Mouse (Mus musculus): ENCODE measurements around the gene Mvb12b. TPM values are rescaled to one million over a fixed set of nuclear protein-coding genes. Genes with fewer than 3 reads are reported as not detected.
A peak's percentile ranks its signal among the peaks of the same experiment; 100 is the strongest.

The Mvb12b gene
- polyA plus RNA-seq, 1 experiment from 2014 or later, result 18.8 TPM

GRCm38 (mm10) chr2:33705687-33706320, 181.9 kb downstream of the Mvb12b start:
- no peak overlapping the region for H3K4me2 ChIP-seq (replicated peaks; ENCODE audit: low read depth, low read length)
- no peaks in the 10 kb centered on the region for H3K9me3 ChIP-seq (ENCODE audit: control insufficient read depth, low read length)
- H3K27me3 ChIP-seq (ENCODE audit: control insufficient read depth, insufficient read depth, low read length), result peaks cover 23% of the 10 kb centered on the region
- H3K36me3 ChIP-seq (ENCODE audit: control insufficient read depth, insufficient read depth, low read length), result no peaks in the 10 kb centered on the region
- no peak overlapping the region for H3K4me3 ChIP-seq (ENCODE audit: low read length)
- H3K4me1 ChIP-seq (ENCODE audit: control insufficient read depth, insufficient read depth, low read length), result no peaks in the 10 kb centered on the region
- ATAC-seq (ENCODE audit: low FRiP score, low TSS enrichment), result no peak
- H3K9ac ChIP-seq (ENCODE audit: low read depth, low read length), result no peak overlapping the region
- H3K27ac ChIP-seq (ENCODE audit: low read depth, low read length), result no peak overlapping the region
- 28% methylated on average over 16 of the region's 16 CpGs for WGBS

- Histone ChIP-seq H3K27ac (ENCODE audit: low read depth, low read length) (no peak overlapping the region), H3K4me2 (replicated peaks; ENCODE audit: low read depth, low read length) (no peak overlapping the region), H3K27me3 (ENCODE audit: control insufficient read depth, insufficient read depth, low read length) (peaks cover 30% of the 10 kb centered on the region), H3K4me1 (ENCODE audit: control insufficient read depth, insufficient read depth, low read length) (no peaks in the 10 kb centered on the region), H3K9me3 (ENCODE audit: control insufficient read depth, low read length) (no peaks in the 10 kb centered on the region), H3K36me3 (ENCODE audit: control insufficient read depth, insufficient read depth, low read length) (no peaks in the 10 kb centered on the region), H3K9ac (ENCODE audit: low read depth, low read length) (no peak overlapping the region), H3K4me3 (ENCODE audit: low read length) (no peak overlapping the region)
- ATAC-seq (ENCODE audit: low FRiP score, low TSS enrichment), result no peak
- 45% methylated on average over 5 of the region's 5 CpGs for WGBS
Observed at GRCm38 (mm10) chr2:33703286-33703685, 184.5 kb downstream of the Mvb12b start.

DNA sequence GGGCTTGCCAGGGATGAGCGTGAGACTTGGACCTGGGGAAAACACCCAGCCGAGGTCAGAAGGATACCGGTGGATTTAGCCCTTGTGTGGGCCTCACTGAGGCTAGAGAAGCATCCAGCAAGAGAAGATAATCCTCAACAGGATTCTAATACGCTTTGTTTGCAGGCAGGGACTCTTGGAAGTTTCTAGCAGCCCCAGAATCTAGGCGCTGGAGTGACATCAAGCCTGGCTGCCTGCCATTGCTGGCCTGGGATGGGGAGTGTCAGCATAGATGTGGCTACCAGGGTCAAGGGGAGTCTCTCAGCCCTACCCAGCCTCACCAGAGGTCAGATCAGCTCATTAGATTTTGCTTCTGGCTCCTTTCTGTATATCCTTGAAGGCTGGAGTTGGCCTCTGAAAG, 185.0 kb downstream of the Mvb12b start:
- no peak for ATAC-seq (ENCODE audit: low FRiP score, low TSS enrichment)
- Histone ChIP-seq H3K9ac (ENCODE audit: low read depth, low read length) (no peak overlapping the region), H3K27ac (ENCODE audit: low read depth, low read length) (no peak overlapping the region), H3K27me3 (ENCODE audit: control insufficient read depth, insufficient read depth, low read length) (peaks cover 30% of the 10 kb centered on the region), H3K36me3 (ENCODE audit: control insufficient read depth, insufficient read depth, low read length) (no peaks in the 10 kb centered on the region), H3K4me3 (ENCODE audit: low read length) (no peak overlapping the region), H3K4me1 (ENCODE audit: control insufficient read depth, insufficient read depth, low read length) (no peaks in the 10 kb centered on the region), H3K9me3 (ENCODE audit: control insufficient read depth, low read length) (no peaks in the 10 kb centered on the region), H3K4me2 (replicated peaks; ENCODE audit: low read depth, low read length) (no peak overlapping the region)
- WGBS, result 74% methylated on average over 5 of the region's 5 CpGs

DNA sequence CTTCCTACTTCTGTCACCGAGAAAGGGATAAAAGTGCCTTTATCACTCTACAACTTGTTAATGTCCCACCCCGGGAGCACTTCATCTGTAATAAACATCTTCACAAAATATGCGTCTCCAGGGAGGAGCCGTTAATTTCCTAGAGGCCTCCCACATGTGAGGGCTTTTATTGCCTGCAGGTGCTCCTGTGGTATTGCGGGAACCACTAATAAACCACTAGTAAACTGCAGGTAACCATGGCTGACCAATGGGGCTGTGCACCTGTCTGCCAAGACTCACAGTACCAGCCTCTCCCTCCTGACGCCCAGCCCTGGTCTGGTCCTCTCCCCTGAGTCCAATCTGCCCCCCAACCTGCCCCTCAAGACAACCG, 186.3 kb downstream of the Mvb12b start:
- no peaks in the 10 kb centered on the region for H3K4me1 ChIP-seq (ENCODE audit: control insufficient read depth, insufficient read depth, low read length)
- peaks cover 7% of the 10 kb centered on the region for H3K9me3 ChIP-seq (ENCODE audit: control insufficient read depth, low read length)
- H3K9ac ChIP-seq (ENCODE audit: low read depth, low read length), result no peak overlapping the region
- H3K4me2 ChIP-seq (replicated peaks; ENCODE audit: low read depth, low read length), result no peak overlapping the region
- no peak overlapping the region for H3K4me3 ChIP-seq (ENCODE audit: low read length)
- H3K27me3 ChIP-seq (ENCODE audit: control insufficient read depth, insufficient read depth, low read length), result peaks cover 27% of the 10 kb centered on the region
- no peak overlapping the region for H3K27ac ChIP-seq (ENCODE audit: low read depth, low read length)
- no peaks in the 10 kb centered on the region for H3K36me3 ChIP-seq (ENCODE audit: control insufficient read depth, insufficient read depth, low read length)
- WGBS, result 17% methylated on average over 7 of the region's 7 CpGs
- no peak for ATAC-seq (ENCODE audit: low FRiP score, low TSS enrichment)

- ATAC-seq (ENCODE audit: low FRiP score, low TSS enrichment), result peak; percentile 43; the same call in 1 of the 2 replicates
- no peak overlapping the region for H3K4me3 ChIP-seq (ENCODE audit: low read length)
- H3K4me1 ChIP-seq (ENCODE audit: control insufficient read depth, insufficient read depth, low read length), result no peaks in the 10 kb centered on the region
Observed at GRCm38 (mm10) chr2:33700581-33701445, 186.9 kb downstream of the Mvb12b start.

GRCm38 (mm10) chr2:33698898-33699297, 188.8 kb downstream of the Mvb12b start:
- H3K27ac ChIP-seq (ENCODE audit: low read depth, low read length), result no peak overlapping the region
- no peak overlapping the region for H3K4me2 ChIP-seq (replicated peaks; ENCODE audit: low read depth, low read length)
- H3K9me3 ChIP-seq (ENCODE audit: control insufficient read depth, low read length), result peaks cover 9% of the 10 kb centered on the region
- 65% methylated on average over 3 of the region's 3 CpGs for WGBS
- peaks cover 18% of the 10 kb centered on the region for H3K27me3 ChIP-seq (ENCODE audit: control insufficient read depth, insufficient read depth, low read length)
- H3K4me1 ChIP-seq (ENCODE audit: control insufficient read depth, insufficient read depth, low read length), result no peaks in the 10 kb centered on the region
- ATAC-seq (ENCODE audit: low FRiP score, low TSS enrichment), result no peak
- H3K9ac ChIP-seq (ENCODE audit: low read depth, low read length), result no peak overlapping the region
- no peaks in the 10 kb centered on the region for H3K36me3 ChIP-seq (ENCODE audit: control insufficient read depth, insufficient read depth, low read length)
- H3K4me3 ChIP-seq (ENCODE audit: low read length), result no peak overlapping the region

More at GRCm38 (mm10) chr2:33700581-33701445, 186.9 kb downstream of the Mvb12b start:
- Histone ChIP-seq H3K36me3 (ENCODE audit: control insufficient read depth, insufficient read depth, low read length) (no peaks in the 10 kb centered on the region), H3K9ac (ENCODE audit: low read depth, low read length) (no peak overlapping the region), H3K4me2 (replicated peaks; ENCODE audit: low read depth, low read length) (no peak overlapping the region), H3K27me3 (ENCODE audit: control insufficient read depth, insufficient read depth, low read length) (peaks cover 22% of the 10 kb centered on the region), H3K27ac (ENCODE audit: low read depth, low read length) (no peak overlapping the region), H3K9me3 (ENCODE audit: control insufficient read depth, low read length) (peaks cover 9% of the 10 kb centered on the region)
- WGBS, result 18% methylated on average over 15 of the region's 15 CpGs

- Histone ChIP-seq H3K4me2 (replicated peaks; ENCODE audit: low read depth, low read length) (no peak overlapping the region), H3K9me3 (ENCODE audit: control insufficient read depth, low read length) (peaks cover 9% of the 10 kb centered on the region), H3K27me3 (ENCODE audit: control insufficient read depth, insufficient read depth, low read length) (peaks cover 14% of the 10 kb centered on the region), H3K9ac (ENCODE audit: low read depth, low read length) (no peak overlapping the region), H3K4me1 (ENCODE audit: control insufficient read depth, insufficient read depth, low read length) (no peaks in the 10 kb centered on the region), H3K27ac (ENCODE audit: low read depth, low read length) (no peak overlapping the region), H3K4me3 (ENCODE audit: low read length) (no peak overlapping the region), H3K36me3 (ENCODE audit: control insufficient read depth, insufficient read depth, low read length) (no peaks in the 10 kb centered on the region)
- no peak for ATAC-seq (ENCODE audit: low FRiP score, low TSS enrichment)
- 78% methylated on average over 3 of the region's 3 CpGs for WGBS
Observed at GRCm38 (mm10) chr2:33696428-33696827, 191.3 kb downstream of the Mvb12b start.

GRCm38 (mm10) chr2:33693931-33694330, 193.8 kb downstream of the Mvb12b start:
- Histone ChIP-seq H3K27me3 (ENCODE audit: control insufficient read depth, insufficient read depth, low read length) (no peaks in the 10 kb centered on the region), H3K4me1 (ENCODE audit: control insufficient read depth, insufficient read depth, low read length) (no peaks in the 10 kb centered on the region), H3K9ac (ENCODE audit: low read depth, low read length) (no peak overlapping the region), H3K4me3 (ENCODE audit: low read length) (no peak overlapping the region), H3K27ac (ENCODE audit: low read depth, low read length) (no peak overlapping the region), H3K36me3 (ENCODE audit: control insufficient read depth, insufficient read depth, low read length) (no peaks in the 10 kb centered on the region), H3K4me2 (replicated peaks; ENCODE audit: low read depth, low read length) (no peak overlapping the region), H3K9me3 (ENCODE audit: control insufficient read depth, low read length) (peaks cover 9% of the 10 kb centered on the region)
- 81% methylated on average over 3 of the region's 3 CpGs for WGBS
- ATAC-seq (ENCODE audit: low FRiP score, low TSS enrichment), result no peak

- no peak overlapping the region for H3K27ac ChIP-seq (ENCODE audit: low read depth, low read length)
- H3K4me3 ChIP-seq (ENCODE audit: low read length), result no peak overlapping the region
- 28% methylated on average over 9 of the region's 9 CpGs for WGBS
- no peak overlapping the region for H3K9ac ChIP-seq (ENCODE audit: low read depth, low read length)
- 0 out of 2 replicates have a peak, but pooled peaks cover 4% of the 10 kb centered on the region for H3K27me3 ChIP-seq (ENCODE audit: control insufficient read depth, insufficient read depth, low read length)
- H3K36me3 ChIP-seq (ENCODE audit: control insufficient read depth, insufficient read depth, low read length), result no peaks in the 10 kb centered on the region
- H3K4me1 ChIP-seq (ENCODE audit: control insufficient read depth, insufficient read depth, low read length), result no peaks in the 10 kb centered on the region
- H3K4me2 ChIP-seq (replicated peaks; ENCODE audit: low read depth, low read length), result no peak overlapping the region
- peak; percentile 43; the same call in 1 of the 2 replicates for ATAC-seq (ENCODE audit: low FRiP score, low TSS enrichment)
- no peaks in the 10 kb centered on the region for H3K9me3 ChIP-seq (ENCODE audit: control insufficient read depth, low read length)
Observed at GRCm38 (mm10) chr2:33689880-33690462, 197.8 kb downstream of the Mvb12b start.

All from kidney, embryonic 14.5 days (tissue).